Mouse (Mus musculus) neural tube, embryonic 13.5 days (tissue): Measurements from ENCODE around the gene Mrgpra4. TPM values are rescaled to one million over a fixed set of nuclear protein-coding genes. Genes with fewer than 3 reads are reported as not detected.

Experiments
- ATAC-seq: fragments of 200-750 bp; cut with Nextera tagmentation; 2 replicates; pipeline ENCODE4 v1.8.0; 2017; ENCODE audit warnings: low read depth, mild to moderate bottlenecking, moderate TSS enrichment, moderate library complexity
- H3K27ac ChIP-seq: fragments of 300-500 bp; sonication (generic); replicated peaks from 2 replicates; pipeline ENCODE4 v1.5.1; 2015; ENCODE audit warnings: moderate library complexity, mild to moderate bottlenecking, inconsistent platforms
- H3K27me3 ChIP-seq: fragments of 300-500 bp; sonication (generic); 2 replicates; pipeline ENCODE4 v1.6.1; 2015; ENCODE audit warnings: mild to moderate bottlenecking, inconsistent platforms
- H3K36me3 ChIP-seq: fragments of 300-500 bp; sonication (generic); 2 replicates; pipeline ENCODE4 v1.6.1; 2015; ENCODE audit warnings: mild to moderate bottlenecking, inconsistent platforms
- H3K4me1 ChIP-seq: fragments of 300-500 bp; sonication (generic); replicated peaks from 2 replicates; pipeline ENCODE4 v1.6.1; 2015; ENCODE audit warnings: inconsistent platforms
- H3K4me2 ChIP-seq: fragments of 300-500 bp; sonication (generic); 2 replicates; pipeline ENCODE4 v1.6.1; 2015; ENCODE audit warnings: inconsistent platforms, mild to moderate bottlenecking, moderate library complexity
- H3K4me3 ChIP-seq: fragments of 300-500 bp; sonication (generic); 2 replicates; pipeline ENCODE4 v1.5.1; 2015; ENCODE audit warnings: mild to moderate bottlenecking, inconsistent platforms
- H3K9ac ChIP-seq: fragments of 300-500 bp; sonication (generic); 2 replicates; pipeline ENCODE4 v1.6.1; 2015; ENCODE audit warnings: moderate library complexity, mild to moderate bottlenecking, inconsistent platforms
- H3K9me3 ChIP-seq: fragments of 300-500 bp; sonication (generic); 2 replicates; pipeline ENCODE4 v1.6.1; 2016; ENCODE audit warnings: inconsistent platforms
- WGBS: fragments of 180-500 bp; shearing (Covaris S2); methylation state at CpG from one replicate; pipeline ENCODE4 v1.1.7; 2015; 5-methylcytosine and 5-hydroxymethylcytosine counted together
- polyA plus RNA-seq: library from polyadenylated mRNA; unstranded; fragments of >200 nt; fragmentation: Nextera tagmentation; extraction: Ambion mirVana; gene quantifications from 2 replicates; pipeline ENCODE4 v1.2.1, GENCODE M21; 2015

Gene Mrgpra4
- polyA plus RNA-seq, result not detected in 2 replicates

- H3K27me3 ChIP-seq, result no peaks in the 10 kb centered on the region
- H3K27ac ChIP-seq, result no peak within 1 kb of the TSS
- no peak for ATAC-seq
- no peaks in the 10 kb centered on the region for H3K4me1 ChIP-seq
- 58% methylated on average over 1 of the region's 1 CpGs for WGBS
- no peak within 1 kb of the TSS for H3K4me2 ChIP-seq
- H3K9ac ChIP-seq, result no peak within 1 kb of the TSS
- no peak within 1 kb of the TSS for H3K4me3 ChIP-seq
- H3K36me3 ChIP-seq, result no peaks in the 10 kb centered on the region
- no peaks in the 10 kb centered on the region for H3K9me3 ChIP-seq
Measured at GRCm38 (mm10) chr7:47981995-47982394, at the start of gene Mrgpra4. Gene Mrgpra4 (minus strand): TSS chr7:47982095.

DNA sequence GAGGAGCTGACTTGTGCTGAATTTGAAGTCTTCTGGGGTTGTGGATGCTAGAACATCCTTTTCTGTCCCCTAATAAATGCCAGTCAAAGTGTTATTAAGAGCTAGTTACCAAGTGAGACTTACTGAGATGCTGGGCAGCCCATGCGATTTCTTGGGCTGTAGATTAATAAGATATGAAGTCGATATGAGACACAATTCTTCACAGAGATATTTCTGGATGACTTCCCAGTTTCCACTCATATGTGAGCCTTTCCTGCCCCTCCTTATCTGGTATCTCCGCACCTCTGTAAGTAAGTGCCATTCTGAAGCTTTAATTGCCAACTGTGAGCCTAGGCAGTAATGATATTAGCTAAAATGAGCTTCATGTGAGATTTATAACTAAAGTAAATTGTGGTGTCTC lies 45.6 kb upstream of the Mrgpra4 start, which contains the start of gene Mrgprx1:
TSS of gene Mrgprx1 (minus strand) at position 101 of the 400 bp plus-strand sequence.
- H3K27ac ChIP-seq, result no peak within 1 kb of the TSS
- no peak within 1 kb of the TSS for H3K4me2 ChIP-seq
- no peak within 1 kb of the TSS for H3K4me3 ChIP-seq
- H3K9me3 ChIP-seq, result no peaks in the 10 kb centered on the region
- no peaks in the 10 kb centered on the region for H3K36me3 ChIP-seq
- no peaks in the 10 kb centered on the region for H3K4me1 ChIP-seq
- H3K27me3 ChIP-seq, result no peaks in the 10 kb centered on the region
- H3K9ac ChIP-seq, result no peak within 1 kb of the TSS
- no peak for ATAC-seq
- 90% methylated on average over 3 of the region's 3 CpGs for WGBS

- H3K4me2 ChIP-seq, result no peak overlapping the region
- H3K4me1 ChIP-seq, result no peaks in the 10 kb centered on the region
- H3K27me3 ChIP-seq, result no peaks in the 10 kb centered on the region
- no peak overlapping the region for H3K4me3 ChIP-seq
- H3K9me3 ChIP-seq, result no peaks in the 10 kb centered on the region
- no peak for ATAC-seq
- no peak overlapping the region for H3K9ac ChIP-seq
- 61% methylated on average over 2 of the region's 2 CpGs for WGBS
- H3K36me3 ChIP-seq, result no peaks in the 10 kb centered on the region
- H3K27ac ChIP-seq, result no peak overlapping the region
Measured at GRCm38 (mm10) chr7:48017874-48018273, 36.0 kb upstream of the Mrgpra4 start.

GRCm38 (mm10) chr7:47995689-47996088 lies 13.8 kb upstream of the Mrgpra4 start:
- 79% methylated on average over 3 of the region's 3 CpGs for WGBS
- no peaks in the 10 kb centered on the region for H3K4me1 ChIP-seq

GRCm38 (mm10) chr7:47986752-47987151 lies 4.9 kb upstream of the Mrgpra4 start:
- no peak overlapping the region for H3K4me3 ChIP-seq
- no peaks in the 10 kb centered on the region for H3K27me3 ChIP-seq
- no peak overlapping the region for H3K27ac ChIP-seq
- H3K4me2 ChIP-seq, result no peak overlapping the region
- no peak overlapping the region for H3K9ac ChIP-seq
- H3K4me1 ChIP-seq, result no peaks in the 10 kb centered on the region
- H3K9me3 ChIP-seq, result no peaks in the 10 kb centered on the region
- no peaks in the 10 kb centered on the region for H3K36me3 ChIP-seq
- ATAC-seq, result no peak
- WGBS, result 41% methylated on average over 1 of the region's 1 CpGs

More at GRCm38 (mm10) chr7:47995689-47996088, 13.8 kb upstream of the Mrgpra4 start:
- Histone ChIP-seq H3K36me3 (no peaks in the 10 kb centered on the region), H3K27me3 (no peaks in the 10 kb centered on the region), H3K4me2 (no peak overlapping the region), H3K27ac (no peak overlapping the region), H3K9ac (no peak overlapping the region), H3K4me3 (no peak overlapping the region), H3K9me3 (no peaks in the 10 kb centered on the region)
- no peak for ATAC-seq

Other genes starting within 250 kb of the Mrgpra4 start
- not detected in 2 replicates for gene Mrgprx1, start 45.5 kb upstream of the Mrgpra4 start, polyA plus RNA-seq
- gene Mrgprb5, start 186.9 kb upstream of the Mrgpra4 start, polyA plus RNA-seq, result not detected in 2 replicates
- gene Mrgprb4, start 217.2 kb upstream of the Mrgpra4 start, polyA plus RNA-seq, result not detected in 2 replicates